ENCODE assay signal across 27 mouse cellular contexts in the genomic region with DNA sequence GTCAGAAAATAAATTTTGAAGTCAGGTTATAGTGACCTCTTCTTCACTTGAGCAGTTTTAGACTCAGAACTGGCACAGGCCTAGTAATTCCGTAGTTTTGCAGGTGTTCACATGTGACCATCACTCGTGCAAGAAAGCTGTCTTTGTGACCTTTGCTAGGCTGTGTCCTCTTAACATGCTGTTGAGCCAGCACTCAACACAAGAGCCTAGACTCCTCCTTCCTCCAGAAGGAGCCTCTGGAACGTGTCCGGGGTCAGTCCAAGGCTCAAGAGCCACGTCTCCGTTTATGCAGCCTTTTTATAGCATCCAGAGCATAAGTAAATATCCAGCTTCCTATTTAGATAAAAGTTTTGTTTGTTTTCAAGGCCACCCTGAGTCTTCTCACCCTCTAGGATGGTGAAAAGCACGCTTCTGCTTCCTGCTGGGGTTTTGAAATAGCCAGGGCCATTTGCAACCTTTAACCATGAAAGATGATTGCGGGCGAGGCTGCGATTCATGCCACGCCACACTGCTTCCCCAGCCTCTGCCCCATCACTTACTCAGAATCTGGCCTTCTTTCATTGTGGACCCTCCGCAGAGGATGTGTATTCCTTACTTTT. TPM values are rescaled to one million over a fixed set of nuclear protein-coding genes. Genes with fewer than 3 reads are reported as not detected.
DNase-seq lines count a peak whose midpoint lies in the region; ATAC-seq and TF ChIP-seq lines count a peak whose summit lies in the region.
"Had no signal": no experiment of that assay in that cellular context is flagged by ENCODE, and none has a peak within 500 bp of the region (broad histone marks: within the 10 kb centered on the region; RNA-seq: fewer than 3 reads in every experiment).

No protein-coding gene starts in this region.

- H3K4me1 ChIP-seq in lung, postnatal 0 days (ENCODE audit: insufficient read depth, low read depth, low read length), result 0 out of 2 replicates have a peak, but pooled peaks cover 7% of the 10 kb centered on the region
- H3K4me1 ChIP-seq in hindbrain, embryonic 11.5 days (replicated peaks; ENCODE audit: control insufficient read depth, insufficient read depth, low read length), result no peaks in the 10 kb centered on the region
- 0 out of 2 replicates have a peak, but pooled peaks cover 2% of the 10 kb centered on the region for H3K4me1 ChIP-seq in forebrain, embryonic 10.5 days
- H3K4me1 ChIP-seq: embryonic facial prominence, embryonic 12.5 days; forebrain, embryonic 12.5 days; limb, embryonic 10.5 days; liver, embryonic 15.5 days; midbrain, embryonic 12.5 days; neural tube, embryonic 15.5 days had no signal

- 43% methylated on average over 12 of the region's 12 CpGs for whole genome bisulfite sequencing in lung, postnatal 0 days
- 86% methylated on average over 12 of the region's 12 CpGs for WGBS in hindbrain, embryonic 11.5 days
- WGBS in forebrain, embryonic 10.5 days, result 88% methylated on average over 12 of the region's 12 CpGs

- H3K4me3 ChIP-seq in lung, postnatal 0 days (ENCODE audit: low read depth, low read length), result no peak overlapping the region
- no peak overlapping the region for H3K4me3 ChIP-seq in hindbrain, embryonic 11.5 days (ENCODE audit: low read depth, low read length)
- no peak overlapping the region for H3K4me3 ChIP-seq in forebrain, embryonic 10.5 days
- H3K4me3 ChIP-seq: embryonic facial prominence, embryonic 12.5 days; forebrain, embryonic 12.5 days; limb, embryonic 10.5 days; liver, embryonic 15.5 days; midbrain, embryonic 12.5 days; neural tube, embryonic 15.5 days had no signal

- no peak overlapping the region for H3K9ac ChIP-seq in lung, postnatal 0 days (replicated peaks; ENCODE audit: low read depth)
- no peak overlapping the region for H3K9ac ChIP-seq in hindbrain, embryonic 11.5 days (ENCODE audit: low read depth, low read length)
- H3K9ac ChIP-seq: embryonic facial prominence, embryonic 12.5 days; forebrain, embryonic 12.5 days; liver, embryonic 15.5 days; midbrain, embryonic 12.5 days; neural tube, embryonic 15.5 days had no signal

- H3K27ac ChIP-seq in lung, postnatal 0 days (ENCODE audit: low read length), result no peak overlapping the region
- H3K27ac ChIP-seq in hindbrain, embryonic 11.5 days (ENCODE audit: low read depth, low read length), result no peak overlapping the region
- H3K27ac ChIP-seq in forebrain, embryonic 10.5 days, result no peak overlapping the region
- H3K27ac ChIP-seq: embryonic facial prominence, embryonic 12.5 days; forebrain, embryonic 12.5 days; limb, embryonic 10.5 days; liver, embryonic 15.5 days; midbrain, embryonic 12.5 days; neural tube, embryonic 15.5 days had no signal

- no peak for DNase-seq in lung, postnatal 0 days (ENCODE audit: low spot score)
- DNase-seq in lung, postnatal 14 days, result no peak
- DNase-seq in kidney, adult 8-10 months, result peak; percentile 77 to 85
- DNase-seq in kidney, postnatal 14 days, result peak; percentile 65
- DNase-seq in yolk sac, embryonic 10.5 days (ENCODE audit: low spot score), result peak; percentile 81
- DNase-seq in hindbrain, embryonic 11.5 days (ENCODE audit: low spot score), result no peak
- no peak for DNase-seq in forebrain, embryonic 10.5 days (ENCODE audit: extremely low spot score, low spot score)
- no peak for DNase-seq in adrenal gland, postnatal 14 days
- DNase-seq: cerebellum, adult 11-12 months; cerebellum, postnatal 14 days; gastrocnemius, postnatal 25 days; heart, adult 18-20 months; liver; thymus, postnatal 14 days had no signal

- no peak overlapping the region for H3K4me2 ChIP-seq in lung, postnatal 0 days (replicated peaks; ENCODE audit: low read depth, low read length)
- no peak overlapping the region for H3K4me2 ChIP-seq in hindbrain, embryonic 11.5 days (replicated peaks; ENCODE audit: low read depth, low read length)
- H3K4me2 ChIP-seq: embryonic facial prominence, embryonic 12.5 days; forebrain, embryonic 12.5 days; liver, embryonic 15.5 days; midbrain, embryonic 12.5 days; neural tube, embryonic 15.5 days had no signal

- ATAC-seq in lung, postnatal 0 days, result peak; percentile 34; the same call in 1 of the 2 replicates
- ATAC-seq in hindbrain, embryonic 11.5 days (ENCODE audit: low FRiP score), result no peak
- ATAC-seq: hindbrain, embryonic 16.5 days had no signal

- no peaks in the 10 kb centered on the region for H3K36me3 ChIP-seq in lung, postnatal 0 days (ENCODE audit: insufficient read depth, low read length)
- no peaks in the 10 kb centered on the region for H3K36me3 ChIP-seq in hindbrain, embryonic 11.5 days (ENCODE audit: control insufficient read depth, insufficient read depth, low read length)
- no peaks in the 10 kb centered on the region for H3K36me3 ChIP-seq in forebrain, embryonic 10.5 days (replicated peaks)
- H3K36me3 ChIP-seq: embryonic facial prominence, embryonic 12.5 days; forebrain, embryonic 12.5 days; limb, embryonic 10.5 days; liver, embryonic 15.5 days; midbrain, embryonic 12.5 days had no signal

- no peaks in the 10 kb centered on the region for H3K27me3 ChIP-seq in lung, postnatal 0 days (replicated peaks; ENCODE audit: insufficient read depth, low read length)
- H3K27me3 ChIP-seq in hindbrain, embryonic 11.5 days (ENCODE audit: control insufficient read depth, insufficient read depth, low read length), result no peaks in the 10 kb centered on the region
- H3K27me3 ChIP-seq in forebrain, embryonic 10.5 days (ENCODE audit: poor library complexity, severe bottlenecking), result no peaks in the 10 kb centered on the region
- H3K27me3 ChIP-seq: embryonic facial prominence, embryonic 12.5 days; forebrain, embryonic 12.5 days; liver, embryonic 15.5 days; midbrain, embryonic 12.5 days; neural tube, embryonic 15.5 days had no signal

- no peak for TF ChIP-seq CTCF in lung, postnatal 0 days (IDR thresholded peaks at IDR 0.05)

- no peaks in the 10 kb centered on the region for H3K9me3 ChIP-seq in lung, postnatal 0 days (ENCODE audit: low read length)
- no peaks in the 10 kb centered on the region for H3K9me3 ChIP-seq in hindbrain, embryonic 11.5 days (ENCODE audit: control insufficient read depth, low read length)
- H3K9me3 ChIP-seq in forebrain, embryonic 10.5 days, result no peaks in the 10 kb centered on the region
- H3K9me3 ChIP-seq: embryonic facial prominence, embryonic 12.5 days; forebrain, embryonic 12.5 days; limb, embryonic 10.5 days; liver, embryonic 15.5 days; midbrain, embryonic 12.5 days; neural tube, embryonic 15.5 days had no signal

- TF ChIP-seq EP300 in lung, postnatal 0 days (IDR thresholded peaks at IDR 0.05), result 0 out of 2 replicates have a peak, but pooled peaks have one; percentile 17

RNA-seq across cellular contexts. Expression of a gene that starts 38.9 kb away (rescaled TPM):
- polyA plus RNA-seq in lung, postnatal 0 days (2015; fragmentation: Nextera tagmentation; extraction: Ambion mirVana), result 11.8 and 13.7 TPM in 2 replicates
- polyA plus RNA-seq in hindbrain, embryonic 11.5 days (2014; fragmentation: Nextera tagmentation; extraction: Ambion mirVana), result 27.3 and 32.8 TPM in 2 replicates
- polyA plus RNA-seq in forebrain, embryonic 10.5 days (2016; fragmentation: Nextera tagmentation; extraction: Ambion mirVana), result 27.9 and 28.4 TPM in 2 replicates
- 12.5 and 15.5 TPM in 2 replicates for total RNA-seq in adrenal gland, postnatal 14 days (2021)

RNA-seq across cellular contexts. Expression of a gene that starts 45.7 kb away (rescaled TPM):
- 13.8 and 16.6 TPM in 2 replicates for polyA plus RNA-seq in lung, postnatal 0 days (2015; fragmentation: Nextera tagmentation; extraction: Ambion mirVana)
- not detected in 2 replicates for polyA plus RNA-seq in hindbrain, embryonic 11.5 days (2014; fragmentation: Nextera tagmentation; extraction: Ambion mirVana)
- not detected in 2 replicates for polyA plus RNA-seq in forebrain, embryonic 10.5 days (2016; fragmentation: Nextera tagmentation; extraction: Ambion mirVana)
- total RNA-seq in adrenal gland, postnatal 14 days (2021), result 2.8 TPM in 1 of 2 replicates, not detected in the other
- total RNA-seq: ES-E14; heart, adult 18-20 months; layer of hippocampus, postnatal 14 days; left cerebral cortex, adult 8-10 months had no signal
- polyA plus RNA-seq: embryonic facial prominence, embryonic 12.5 days; forebrain, embryonic 12.5 days; hindbrain, embryonic 16.5 days; limb, embryonic 10.5 days; midbrain, embryonic 12.5 days had no signal

RNA-seq across cellular contexts. Expression of a gene that starts 57.4 kb away (rescaled TPM):
- 9.0 and 11.4 TPM in 2 replicates for polyA plus RNA-seq in lung, postnatal 0 days (2015; fragmentation: Nextera tagmentation; extraction: Ambion mirVana)
- polyA plus RNA-seq in hindbrain, embryonic 11.5 days (2014; fragmentation: Nextera tagmentation; extraction: Ambion mirVana), result 0.32 TPM in 1 of 2 replicates, not detected in the other
- not detected in 2 replicates for polyA plus RNA-seq in forebrain, embryonic 10.5 days (2016; fragmentation: Nextera tagmentation; extraction: Ambion mirVana)
- 1.8 TPM in 1 of 2 replicates, not detected in the other for total RNA-seq in adrenal gland, postnatal 14 days (2021)
- total RNA-seq: gastrocnemius, postnatal 25 days; hematopoietic stem cell, adult 5-6 weeks; megakaryocyte progenitor cell, adult 5-6 weeks had no signal
- polyA plus RNA-seq: embryonic facial prominence, embryonic 12.5 days; forebrain, embryonic 12.5 days; heart, postnatal 0 days; limb, embryonic 10.5 days; midbrain, embryonic 12.5 days had no signal

Comparison
In these comparisons a context has a peak if more than half of its experiments do, and no peak if none do; other contexts are left out.
1. DNase-seq: peak in kidney, adult 8-10 months (2 of 2), kidney, postnatal 14 days (single experiment) and yolk sac, embryonic 10.5 days (single experiment); none in lung, postnatal 0 days (single experiment), lung, postnatal 14 days (single experiment), hindbrain, embryonic 11.5 days (single experiment), forebrain, embryonic 10.5 days (single experiment) and adrenal gland, postnatal 14 days (single experiment).
2. RNA of a gene that starts 45.7 kb away (polyA plus RNA-seq): 13.8 to 16.6 TPM in lung, postnatal 0 days; not detected in hindbrain, embryonic 11.5 days and not detected in forebrain, embryonic 10.5 days; every median in the first group is over 10 times any median in the second.